ENCODE assay signal across 8 mouse cellular contexts in the genomic region with DNA sequence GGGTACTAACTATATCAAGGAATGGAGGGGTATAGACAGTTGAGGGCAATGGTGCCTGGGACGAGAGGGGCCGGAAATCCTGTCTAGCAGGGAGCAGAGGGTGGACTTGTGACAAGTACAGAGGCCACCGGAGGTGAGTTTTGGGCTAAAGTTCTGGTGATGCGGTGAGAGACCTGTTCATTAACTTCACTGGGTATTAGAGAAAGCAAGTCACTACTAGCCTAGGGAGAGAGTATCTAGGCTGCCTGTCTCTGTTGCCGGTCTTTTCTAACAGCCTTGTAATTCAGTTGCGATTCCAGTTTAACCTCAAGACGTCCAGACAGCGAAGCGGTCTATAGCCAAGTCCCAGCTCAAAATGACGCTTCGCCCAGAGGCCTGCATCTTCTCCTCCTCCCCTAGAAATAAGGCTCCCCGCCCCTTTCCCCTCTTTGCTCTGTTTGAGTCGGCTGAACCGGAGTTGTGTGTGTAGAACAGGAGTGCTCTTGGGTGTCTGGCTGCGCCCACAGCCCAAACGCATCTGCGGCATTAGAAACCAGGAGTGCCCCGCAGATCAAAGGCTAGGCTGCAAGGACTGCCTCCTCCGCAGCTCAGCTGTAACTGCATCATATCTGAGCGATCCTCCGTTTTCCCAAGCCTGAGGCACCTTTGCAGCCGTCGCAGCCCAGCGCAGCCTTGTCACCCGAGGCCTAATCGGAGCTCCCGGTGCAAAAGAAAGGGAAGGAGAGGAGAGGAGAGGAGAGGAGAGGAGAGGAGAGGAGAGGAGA. TPM values are rescaled to one million over a fixed set of nuclear protein-coding genes. Genes with fewer than 3 reads are reported as not detected.
A peak's percentile ranks its signal among the peaks of the same experiment; 100 is the strongest.
DNase-seq lines count a peak whose midpoint lies in the region; ATAC-seq and TF ChIP-seq lines count a peak whose summit lies in the region.

No protein-coding gene starts in this region.

- H3K36me3 ChIP-seq in kidney, adult 2 months (ENCODE audit: control insufficient read depth, insufficient read depth, low read length), result no peaks in the 10 kb centered on the region
- no peaks in the 10 kb centered on the region for H3K36me3 ChIP-seq in lung, embryonic 16.5 days (ENCODE audit: control insufficient read depth, insufficient read depth, low read length)

- peak; percentile 45 for DNase-seq in kidney, adult 2 months
- no peak for DNase-seq in kidney, postnatal 36 days
- peak; percentile 52 for DNase-seq in induced T-regulatory cell, adult 2 months (ENCODE audit: low read depth)
- DNase-seq in thymus, postnatal 36 days, result peak; percentile 11
- DNase-seq in left cerebral cortex, postnatal 14 days (ENCODE audit: low spot score in 2 of 2), result no peak
- no peak for DNase-seq in frontal cortex, postnatal 10 days (ENCODE audit: low spot score in 2 of 2)

- H3K9ac ChIP-seq in lung, embryonic 16.5 days (ENCODE audit: low read length), result peak overlapping the region; percentile 30

- no peak for ATAC-seq in lung, embryonic 16.5 days (ENCODE audit: low read depth)

- peak overlapping the region; percentile 8; the same call in 1 of the 2 replicates for H3K27ac ChIP-seq in kidney, adult 2 months (ENCODE audit: insufficient read depth, low read depth, low read length)
- peak overlapping the region; percentile 78 for H3K27ac ChIP-seq in bone marrow macrophage, adult 2 months (ENCODE audit: insufficient read depth, low read depth, low read length)
- peak overlapping the region; percentile 41; the same call in 1 of the 2 replicates for H3K27ac ChIP-seq in lung, embryonic 16.5 days (ENCODE audit: low read length)

- 0 out of 2 replicates have a peak, but pooled peaks cover 2% of the 10 kb centered on the region for H3K4me1 ChIP-seq in kidney, adult 2 months (ENCODE audit: control insufficient read depth, insufficient read depth, low read length)
- H3K4me1 ChIP-seq in bone marrow macrophage, adult 2 months (ENCODE audit: control insufficient read depth, insufficient read depth, low read length), result peaks cover 13% of the 10 kb centered on the region
- H3K4me1 ChIP-seq in lung, embryonic 16.5 days (replicated peaks; ENCODE audit: control insufficient read depth, insufficient read depth, low read length), result peaks cover 23% of the 10 kb centered on the region

- H3K4me2 ChIP-seq in lung, embryonic 16.5 days (ENCODE audit: low read depth, low read length), result peak overlapping the region; percentile 89

- intact Hi-C loops in left cerebral cortex, postnatal 14 days (cut with DNase I), result no loop called here

- WGBS in kidney, adult 2 months, result 5% methylated on average over 27 of the region's 27 CpGs
- WGBS in lung, embryonic 16.5 days, result 10% methylated on average over 27 of the region's 27 CpGs

- no peak for TF ChIP-seq POLR2A in kidney, adult 2 months (IDR thresholded peaks at IDR 0.05; ENCODE audit: low read depth, low read length)
- TF ChIP-seq POLR2A in bone marrow macrophage, adult 2 months (IDR thresholded peaks at IDR 0.05; ENCODE audit: borderline replicate concordance, low read depth, low read length), result no peak

- TF ChIP-seq CTCF in kidney, adult 2 months (conservative IDR thresholded peaks at IDR 0.05; ENCODE audit: insufficient read depth, insufficient read length, low read depth, low read length), result no peak
- TF ChIP-seq CTCF in bone marrow macrophage, adult 2 months (IDR thresholded peaks at IDR 0.05; ENCODE audit: low read depth, low read length), result no peak

- H3K4me3 ChIP-seq in kidney, adult 2 months (ENCODE audit: insufficient read depth, low read depth, low read length), result peak overlapping the region; percentile 41; the same call in 1 of the 2 replicates
- peak overlapping the region; percentile 66 for H3K4me3 ChIP-seq in bone marrow macrophage, adult 2 months (ENCODE audit: insufficient read depth, low read length)
- H3K4me3 ChIP-seq in lung, embryonic 16.5 days (ENCODE audit: low read length), result peak overlapping the region; percentile 76

- H3K27me3 ChIP-seq in kidney, adult 2 months (replicated peaks; ENCODE audit: control insufficient read depth, insufficient read depth, low read length), result peaks cover 8% of the 10 kb centered on the region
- peaks cover 53% of the 10 kb centered on the region for H3K27me3 ChIP-seq in lung, embryonic 16.5 days (ENCODE audit: control insufficient read depth, insufficient read depth, low read depth, low read length)

- no peaks in the 10 kb centered on the region for H3K9me3 ChIP-seq in lung, embryonic 16.5 days (ENCODE audit: control insufficient read depth, low read length)

RNA-seq across cellular contexts. Expression of gene Hlx, which starts 1.8 kb away (rescaled TPM):
- 7.4 and 8.1 TPM in 2 replicates for polyA plus RNA-seq in kidney, adult 2 months (2012; rRNA removed)
- polyA plus RNA-seq in bone marrow macrophage, adult 2 months (2012; ENCODE audit: insufficient read depth, insufficient read length, missing spikeins), result 63.1 and 68.5 TPM in 2 replicates
- 25.9 and 28.8 TPM in 2 replicates for polyA plus RNA-seq in lung, embryonic 16.5 days (2015; fragmentation: Nextera tagmentation; extraction: Ambion mirVana)
- 1 to 10 TPM in 1 of 2 experiments, under 1 TPM in 1; 0.64 to 1.4 TPM for total RNA-seq in left cerebral cortex, postnatal 14 days (2021)

Comparison
In these comparisons a context has a peak if more than half of its experiments do, and no peak if none do; other contexts are left out.
1. DNase-seq: peak in kidney, adult 2 months (single experiment), induced T-regulatory cell, adult 2 months (single experiment) and thymus, postnatal 36 days (2 of 2); none in kidney, postnatal 36 days (0 of 2), left cerebral cortex, postnatal 14 days (0 of 2) and frontal cortex, postnatal 10 days (0 of 2).
2. H3K27ac ChIP-seq: peak in every context shown above with its lines; median percentile 78 in bone marrow macrophage, adult 2 months; 41 in lung, embryonic 16.5 days; 8 in kidney, adult 2 months.
3. Peak in every context shown above with its lines, with median percentiles within 50 percentile points of each other: H3K4me3 ChIP-seq.